Mouse (Mus musculus) MEL (cell line): ENCODE data around the gene Foxn3. TPM values are rescaled to one million over a fixed set of nuclear protein-coding genes. Genes with fewer than 3 reads are reported as not detected.

Experiments
- DNase-seq: peaks from one replicate; pipeline ENCODE4 v3.0.0; 2011; ENCODE audit warnings: low read depth, low spot score
- H3K27ac ChIP-seq: 2 replicates; pipeline ENCODE4 v1.5.1; 2012; ENCODE audit warnings: low read depth, mild to moderate bottlenecking, control low read depth, low read length, moderate library complexity; ENCODE audit not compliant: control insufficient read depth
- H3K27me3 ChIP-seq, 2 experiments: fragments of 150-350 bp in 1 of 2; sonication (generic) in 1 of 2; 2 replicates each; pipeline ENCODE4 v1.6.1; 2012; ENCODE audit warnings: low read length in 2 of 2, mild to moderate bottlenecking in 2 of 2, improper control_type of control experiment in 1 of 2, moderate library complexity in 1 of 2; ENCODE audit not compliant: insufficient read depth in 2 of 2, control insufficient read depth in 1 of 2
- H3K36me3 ChIP-seq, 2 experiments: 2 replicates each; pipeline ENCODE4 v1.6.1; 2012 to 2014; ENCODE audit warnings: low read length in 2 of 2, improper control_type of control experiment in 1 of 2, inconsistent platforms in 1 of 2, mild to moderate bottlenecking in 1 of 2; ENCODE audit not compliant: insufficient read depth in 2 of 2, control insufficient read depth in 1 of 2
- H3K4me1 ChIP-seq, 2 experiments: fragments of 150-350 bp in 1 of 2; sonication (generic) in 1 of 2; 2 replicates each; pipeline ENCODE4 v1.6.1; 2012; ENCODE audit warnings: low read length in 2 of 2, improper control_type of control experiment in 1 of 2, mild to moderate bottlenecking in 1 of 2; ENCODE audit not compliant: insufficient read depth in 2 of 2, control insufficient read depth in 1 of 2
- H3K4me3 ChIP-seq, 2 experiments: fragments of 150-350 bp in 1 of 2; sonication (generic) in 1 of 2; 2 replicates each; pipeline ENCODE4 v1.5.1; 2012; ENCODE audit warnings: low read depth in 2 of 2, low read length in 2 of 2, mild to moderate bottlenecking in 2 of 2, moderate library complexity in 2 of 2, control low read depth in 1 of 2, improper control_type of control experiment in 1 of 2; ENCODE audit not compliant: control insufficient read depth in 1 of 2, insufficient read depth in 1 of 2
- H3K79me2 ChIP-seq: 2 replicates; pipeline ENCODE4 v1.6.1; 2012; ENCODE audit warnings: mild to moderate bottlenecking, low read length, moderate library complexity; ENCODE audit not compliant: control insufficient read depth, poor library complexity, insufficient read depth
- H3K9ac ChIP-seq: 2 replicates; pipeline ENCODE4 v1.6.1; 2012; ENCODE audit warnings: low read depth, mild to moderate bottlenecking, control low read depth, low read length, moderate library complexity; ENCODE audit not compliant: control insufficient read depth, poor library complexity, severe bottlenecking
- H3K9me3 ChIP-seq: fragments of 150-350 bp; sonication (generic); replicated peaks from 2 replicates; pipeline ENCODE4 v1.6.1; 2012; ENCODE audit warnings: mild to moderate bottlenecking, low read length, improper control_type of control experiment, moderate library complexity; ENCODE audit not compliant: insufficient read depth
- CHD1 ChIP-seq: IDR thresholded peaks from 2 replicates; pipeline ENCODE4 v1.6.1; 2012; ENCODE audit warnings: low read depth, mild to moderate bottlenecking, inconsistent platforms, low read length, improper control_type of control experiment
- CHD2 ChIP-seq: IDR thresholded peaks from 2 replicates; pipeline ENCODE4 v1.6.1; 2011; ENCODE audit warnings: low read length, improper control_type of control experiment
- CTCF ChIP-seq, 3 experiments: IDR thresholded peaks in 2 of 3; conservative IDR thresholded peaks in 1 of 3; 2 replicates each; pipeline ENCODE4 v1.5.1; 2011 to 2012; ENCODE audit warnings: low read length in 3 of 3, low read depth in 2 of 3, mild to moderate bottlenecking in 2 of 3, improper control_type of control experiment in 1 of 3, inconsistent platforms in 1 of 3, mixed read lengths in 1 of 3, moderate library complexity in 1 of 3; ENCODE audit not compliant: control insufficient read depth in 1 of 3, insufficient read depth in 1 of 3, poor library complexity in 1 of 3, severe bottlenecking in 1 of 3
- E2F4 ChIP-seq: IDR thresholded peaks from 2 replicates; pipeline ENCODE4 v1.6.1; 2011; ENCODE audit warnings: low read depth, low read length, improper control_type of control experiment, borderline replicate concordance
- GATA1 ChIP-seq: IDR thresholded peaks from 2 replicates; pipeline ENCODE4 v1.6.1; 2011; ENCODE audit warnings: low read depth, low read length, improper control_type of control experiment
- KAT2A ChIP-seq: conservative IDR thresholded peaks from 2 replicates; pipeline ENCODE4 v1.6.1; 2012; ENCODE audit warnings: low read depth, low read length, improper control_type of control experiment, inconsistent platforms
- MAZ ChIP-seq: IDR thresholded peaks from 2 replicates; pipeline ENCODE4 v1.6.1; 2012; ENCODE audit warnings: low read depth, mild to moderate bottlenecking, inconsistent platforms, low read length, improper control_type of control experiment
- MEF2A ChIP-seq: IDR thresholded peaks from 2 replicates; pipeline ENCODE4 v1.6.1; 2014; ENCODE audit warnings: low read depth, mild to moderate bottlenecking, inconsistent platforms, low read length, improper control_type of control experiment; ENCODE audit not compliant: poor library complexity, insufficient replicate concordance, severe bottlenecking; ENCODE audit errors: extremely low read depth
- POLR2AphosphoS2 ChIP-seq: IDR thresholded peaks from 2 replicates; pipeline ENCODE4 v1.6.1; 2011; ENCODE audit warnings: low read length, improper control_type of control experiment
- POLR2AphosphoS5 ChIP-seq: IDR thresholded peaks from 2 replicates; pipeline ENCODE4 v1.6.1; 2012; ENCODE audit warnings: low read depth, borderline replicate concordance, mild to moderate bottlenecking, inconsistent platforms, low read length, moderate library complexity, mixed read lengths
- TAL1 ChIP-seq: IDR thresholded peaks from 2 replicates; pipeline ENCODE4 v1.6.1; 2012; ENCODE audit warnings: mild to moderate bottlenecking, inconsistent platforms, low read length, moderate library complexity, mixed read lengths
- TBP ChIP-seq: IDR thresholded peaks from 2 replicates; pipeline ENCODE4 v1.8.0; 2011; ENCODE audit warnings: low read depth, low read length, improper control_type of control experiment
- TCF12 ChIP-seq: IDR thresholded peaks from 2 replicates; pipeline ENCODE4 v1.6.1; 2014; ENCODE audit warnings: low read depth, mild to moderate bottlenecking, inconsistent platforms, low read length, improper control_type of control experiment, moderate library complexity
- UBTF ChIP-seq: IDR thresholded peaks from 2 replicates; pipeline ENCODE4 v1.6.1; 2012; ENCODE audit warnings: low read depth, mild to moderate bottlenecking, inconsistent platforms, low read length, improper control_type of control experiment, moderate library complexity, borderline replicate concordance; ENCODE audit not compliant: insufficient read depth
- USF1 ChIP-seq: IDR thresholded peaks from 2 replicates; pipeline ENCODE4 v1.6.1; 2014; ENCODE audit warnings: low read depth, mild to moderate bottlenecking, inconsistent platforms, low read length, improper control_type of control experiment, moderate library complexity
- ZC3H11A ChIP-seq: IDR thresholded peaks from 2 replicates; pipeline ENCODE4 v1.6.1; 2012; ENCODE audit warnings: low read depth, mild to moderate bottlenecking, inconsistent platforms, low read length, improper control_type of control experiment
- polyA plus RNA-seq, 2 experiments: library from polyadenylated mRNA; stranded (reverse) in 1 of 2; unstranded in 1 of 2; fragments of >175 nt in 1 of 2; fragments of >200 nt in 1 of 2; gene quantifications; 2 replicates each; pipeline versions ENCODE4 v1.2.1 to v1.2.4; 2012; ENCODE audit warnings: low replicate concordance in 2 of 2, low read depth in 1 of 2; ENCODE audit not compliant: insufficient read length in 2 of 2, insufficient read depth in 1 of 2, missing spikeins in 1 of 2
- total RNA-seq: library from RNA; depleted of rRNA; stranded (reverse); fragments of 300-350 nt; gene quantifications from 2 replicates; pipeline ENCODE4 v1.2.3, GENCODE M21; 2012

The Foxn3 gene
- total and polyA plus RNA-seq, 3 experiments: 15.5 to 22.8 TPM; not detected in 1

GRCm38 (mm10) chr12:99356660-99357059 lies 206.7 kb downstream of the Foxn3 start:
- no peak overlapping the region for H3K9ac ChIP-seq
- DNase-seq: no peak
- no peak overlapping the region for H3K4me3 ChIP-seq
- H3K9me3 ChIP-seq: no peaks in the 10 kb centered on the region
- no peaks in the 10 kb centered on the region for H3K27me3 ChIP-seq
- H3K27ac ChIP-seq: no peak overlapping the region
- H3K36me3 ChIP-seq: peaks cover 0 to 9% of the 10 kb centered on the region in 2 experiments; a peak in 2 of 4 replicates
- peaks cover 5 to 15% of the 10 kb centered on the region in 2 experiments for H3K4me1 ChIP-seq
- no peaks in the 10 kb centered on the region for H3K79me2 ChIP-seq
- no peak for TF ChIP-seq TAL1
- no peak for TF ChIP-seq CTCF (IDR thresholded peaks at IDR 0.05 in 2 of 3, conservative IDR thresholded peaks at IDR 0.05 in 1 of 3; ENCODE audit: control insufficient read depth in 1 of 3, insufficient read depth in 1 of 3, low read depth in 2 of 3, low read length in 3 of 3, poor library complexity in 1 of 3, severe bottlenecking in 1 of 3)
- TF ChIP-seq MAZ: no peak
- no peak for TF ChIP-seq TCF12
- TF ChIP-seq UBTF: no peak
- TF ChIP-seq E2F4: no peak
- TF ChIP-seq KAT2A: no peak
- no peak for TF ChIP-seq TBP
- no peak for TF ChIP-seq CHD1
- no peak for TF ChIP-seq MEF2A
- TF ChIP-seq ZC3H11A: no peak
- TF ChIP-seq POLR2AphosphoS5: no peak
- no peak for TF ChIP-seq USF1

DNA sequence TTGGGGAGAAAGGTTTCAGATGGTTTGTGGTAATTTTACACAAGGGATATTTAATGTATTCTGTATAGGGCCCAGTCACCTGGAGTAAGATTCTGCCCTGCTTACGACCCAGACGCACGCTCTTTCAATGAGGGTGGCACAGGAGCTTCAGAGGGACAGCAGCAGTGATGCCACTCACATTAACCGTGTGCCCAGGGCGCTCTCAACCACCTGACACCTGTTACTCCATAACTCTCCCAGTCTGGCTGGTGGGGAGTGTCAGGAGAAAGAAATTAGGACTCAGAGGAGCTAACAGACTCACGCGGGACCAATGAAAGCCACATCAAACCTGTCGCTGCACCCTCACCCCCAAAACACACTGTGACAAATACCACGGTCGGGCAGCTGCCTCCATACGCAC lies 209.7 kb downstream of the Foxn3 start:
- H3K9ac ChIP-seq: no peak overlapping the region
- peaks cover 9 to 35% of the 10 kb centered on the region in 2 experiments for H3K4me1 ChIP-seq
- H3K4me3 ChIP-seq: no peak overlapping the region
- no peaks in the 10 kb centered on the region for H3K79me2 ChIP-seq
- no peaks in the 10 kb centered on the region for H3K27me3 ChIP-seq
- no peak overlapping the region for H3K27ac ChIP-seq
- no peaks in the 10 kb centered on the region for H3K9me3 ChIP-seq
- peaks cover 0 to 28% of the 10 kb centered on the region in 2 experiments; a peak in 2 of 4 replicates for H3K36me3 ChIP-seq
- TF ChIP-seq GATA1 (no peak), CHD2 (no peak), POLR2AphosphoS2 (no peak)
- TF ChIP-seq, all 39 proteins: peak for 0
- DNase-seq: no peak
